Mouse (Mus musculus) forebrain, postnatal 0 days (tissue): Measurements from ENCODE around the gene Rpl7l1. TPM values are rescaled to one million over a fixed set of nuclear protein-coding genes. Genes with fewer than 3 reads are reported as not detected.

Source experiments
- ATAC-seq: fragments of 200-750 bp; cut with Nextera tagmentation; 2 replicates; pipeline ENCODE4 v1.8.0; 2017; ENCODE audit warnings: mild to moderate bottlenecking, moderate library complexity
- DNase-seq: peaks from one replicate; pipeline ENCODE4 v3.0.0-alpha.2; 2015
- H3K27ac ChIP-seq: fragments of 300-500 bp; sonication (generic); 2 replicates; pipeline ENCODE4 v1.5.1; 2014; ENCODE audit warnings: low read depth, mild to moderate bottlenecking, antibody characterized with exemption, low read length, moderate library complexity, mixed read lengths
- H3K27me3 ChIP-seq: fragments of 300-500 bp; sonication (generic); 2 replicates; pipeline ENCODE4 v1.6.1; 2014; ENCODE audit warnings: mild to moderate bottlenecking, low read length, mixed read lengths; ENCODE audit not compliant: insufficient read depth
- H3K36me3 ChIP-seq: fragments of 300-500 bp; sonication (generic); 2 replicates; pipeline ENCODE4 v1.6.1; 2014; ENCODE audit warnings: mild to moderate bottlenecking, moderate library complexity; ENCODE audit not compliant: insufficient read depth
- H3K4me1 ChIP-seq: fragments of 300-500 bp; sonication (generic); 2 replicates; pipeline ENCODE4 v1.6.1; 2014; ENCODE audit warnings: antibody characterized with exemption; ENCODE audit not compliant: insufficient read depth
- H3K4me2 ChIP-seq: fragments of 300-500 bp; sonication (generic); 2 replicates; pipeline ENCODE4 v1.6.1; 2014; ENCODE audit warnings: low read depth, mild to moderate bottlenecking, moderate library complexity
- H3K4me3 ChIP-seq: fragments of 300-500 bp; sonication (generic); 2 replicates; pipeline ENCODE4 v1.5.1; 2014; ENCODE audit warnings: low read depth, low read length, mixed read lengths
- H3K9ac ChIP-seq: fragments of 300-500 bp; sonication (generic); 2 replicates; pipeline ENCODE4 v1.6.1; 2014; ENCODE audit warnings: mild to moderate bottlenecking
- H3K9me3 ChIP-seq: fragments of 300-500 bp; sonication (generic); 2 replicates; pipeline ENCODE4 v1.6.1; 2016; ENCODE audit warnings: low read length
- CTCF ChIP-seq: sonication (generic); IDR thresholded peaks from 2 replicates; pipeline ENCODE4 v1.5.1; 2016; ENCODE audit warnings: antibody characterized with exemption, control low read depth, low read depth
- WGBS: fragments of 180-500 bp; shearing (Covaris S2); extraction: QIAGEN DNeasy Blood & Tissue Kit; methylation state at CpG from one replicate; pipeline ENCODE4 v1.1.7; 2014; 5-methylcytosine and 5-hydroxymethylcytosine counted together
- polyA plus RNA-seq: library from polyadenylated mRNA; unstranded; fragments of >200 nt; fragmentation: Nextera tagmentation; extraction: Ambion mirVana; gene quantifications from 2 replicates; pipeline ENCODE4 v1.2.1, GENCODE M21; 2015
- total RNA-seq: library from RNA; depleted of rRNA; stranded (reverse); fragments of >200 nt; gene quantifications from 2 replicates; pipeline ENCODE4 v1.2.3, GENCODE M21; 2014

Gene Rpl7l1
- total and polyA plus RNA-seq, 2 experiments from 2014 or later: 64.4 to 73.4 TPM

GRCm38 (mm10) chr17:46751794-46752556 lies 30.5 kb downstream of the Rpl7l1 start, which contains the start of gene Cnpy3:
Gene Cnpy3 (minus strand): TSS chr17:46752214.
- Histone ChIP-seq H3K4me2 (peak within 1 kb of the TSS; percentile 72), H3K27ac (peak within 1 kb of the TSS; percentile 89), H3K4me3 (peak within 1 kb of the TSS; percentile 64), H3K9me3 (no peaks in the 10 kb centered on the region), H3K4me1 (0 out of 2 replicates have a peak, but pooled peaks cover 8% of the 10 kb centered on the region), H3K9ac (peak within 1 kb of the TSS; percentile 65), H3K36me3 (peaks cover 5% of the 10 kb centered on the region), H3K27me3 (no peaks in the 10 kb centered on the region)
- TF ChIP-seq CTCF: peak; percentile 6; the same call in 1 of the 2 replicates
- DNase-seq: peak; percentile 99
- ATAC-seq: peak; percentile 99
- WGBS: 3% methylated on average over 58 of the region's 58 CpGs

- peak overlapping the region; percentile 65 for H3K9ac ChIP-seq
- peak overlapping the region; percentile 72 for H3K4me2 ChIP-seq
- H3K27ac ChIP-seq: peak overlapping the region; percentile 89
- H3K4me1 ChIP-seq: 0 out of 2 replicates have a peak, but pooled peaks cover 8% of the 10 kb centered on the region
- H3K9me3 ChIP-seq: no peaks in the 10 kb centered on the region
- no peak; the same call in 1 of the 2 replicates for ATAC-seq
- TF ChIP-seq CTCF: no peak
- H3K36me3 ChIP-seq: peaks cover 12% of the 10 kb centered on the region
- H3K27me3 ChIP-seq: no peaks in the 10 kb centered on the region
- DNase-seq: no peak
- WGBS: 29% methylated on average over 16 of the region's 16 CpGs
- peak overlapping the region; percentile 64 for H3K4me3 ChIP-seq
Observed at GRCm38 (mm10) chr17:46751056-46751793, 31.2 kb downstream of the Rpl7l1 start.

- peaks cover 12% of the 10 kb centered on the region for H3K36me3 ChIP-seq
- no peaks in the 10 kb centered on the region for H3K27me3 ChIP-seq
- no peaks in the 10 kb centered on the region for H3K9me3 ChIP-seq
- H3K4me2 ChIP-seq: peak overlapping the region; percentile 72
- 0 out of 2 replicates have a peak, but pooled peaks cover 8% of the 10 kb centered on the region for H3K4me1 ChIP-seq
- H3K9ac ChIP-seq: peak overlapping the region; percentile 65; the same call in 1 of the 2 replicates
- WGBS: 90% methylated on average over 4 of the region's 4 CpGs
- TF ChIP-seq CTCF: no peak
- no peak for DNase-seq
- no peak for ATAC-seq
- H3K4me3 ChIP-seq: 0 out of 2 replicates have a peak overlapping the region, but pooled peaks have one; percentile 64
- no peak overlapping the region for H3K27ac ChIP-seq
Observed at GRCm38 (mm10) chr17:46750580-46750979, 31.9 kb downstream of the Rpl7l1 start.

GRCm38 (mm10) chr17:46749282-46749681 lies 33.2 kb downstream of the Rpl7l1 start:
- no peak for DNase-seq
- H3K4me3 ChIP-seq: no peak overlapping the region
- H3K36me3 ChIP-seq: peaks cover 18% of the 10 kb centered on the region
- no peaks in the 10 kb centered on the region for H3K9me3 ChIP-seq
- no peak overlapping the region for H3K9ac ChIP-seq
- H3K4me2 ChIP-seq: no peak overlapping the region
- no peak for TF ChIP-seq CTCF
- no peak overlapping the region for H3K27ac ChIP-seq
- no peak for ATAC-seq
- H3K27me3 ChIP-seq: no peaks in the 10 kb centered on the region
- WGBS: 86% methylated on average over 5 of the region's 5 CpGs
- H3K4me1 ChIP-seq: 0 out of 2 replicates have a peak, but pooled peaks cover 8% of the 10 kb centered on the region

- Histone ChIP-seq H3K27ac (no peak overlapping the region), H3K27me3 (no peaks in the 10 kb centered on the region), H3K4me3 (no peak overlapping the region), H3K4me2 (no peak overlapping the region), H3K36me3 (peaks cover 32% of the 10 kb centered on the region), H3K9ac (no peak overlapping the region), H3K4me1 (0 out of 2 replicates have a peak, but pooled peaks cover 8% of the 10 kb centered on the region), H3K9me3 (no peaks in the 10 kb centered on the region)
- no peak for TF ChIP-seq CTCF
- 96% methylated on average over 2 of the region's 2 CpGs for WGBS
- DNase-seq (no peak), ATAC-seq (no peak)
Observed at GRCm38 (mm10) chr17:46747806-46748205, 34.7 kb downstream of the Rpl7l1 start.

- TF ChIP-seq CTCF: no peak
- Histone ChIP-seq H3K9me3 (no peaks in the 10 kb centered on the region), H3K4me2 (no peak overlapping the region), H3K27ac (no peak overlapping the region), H3K4me1 (0 out of 2 replicates have a peak, but pooled peaks cover 8% of the 10 kb centered on the region), H3K4me3 (no peak overlapping the region), H3K27me3 (no peaks in the 10 kb centered on the region), H3K36me3 (peaks cover 38% of the 10 kb centered on the region), H3K9ac (no peak overlapping the region)
- 79% methylated on average over 8 of the region's 8 CpGs for WGBS
- DNase-seq (no peak), ATAC-seq (no peak)
Observed at GRCm38 (mm10) chr17:46747234-46747633, 35.2 kb downstream of the Rpl7l1 start.
